Mouse (Mus musculus): ENCODE results near the gene Gm8237. TPM values are rescaled to one million over a fixed set of nuclear protein-coding genes. Genes with fewer than 3 reads are reported as not detected.

Gene Gm8237
- total and polyA plus RNA-seq, 2 experiments: not detected

Other genes with a start within 250 kb of the Gm8237 start
- gene Gm8265, start 247.4 kb downstream of the Gm8237 start, total RNA-seq (2014; rRNA removed): not detected in 2 replicates
- gene Gm8265, start 247.4 kb downstream of the Gm8237 start, polyA plus RNA-seq (2012; rRNA removed): not detected in 2 replicates
- not detected in 2 replicates for gene Gm9603, start 192.9 kb downstream of the Gm8237 start, total RNA-seq (2014; rRNA removed)
- gene Gm9603, start 192.9 kb downstream of the Gm8237 start, polyA plus RNA-seq (2012; rRNA removed): not detected in 2 replicates
- gene Gm3373, start 138.8 kb downstream of the Gm8237 start, total RNA-seq (2014; rRNA removed): not detected in 2 replicates
- not detected in 2 replicates for gene Gm3373, start 138.8 kb downstream of the Gm8237 start, polyA plus RNA-seq (2012; rRNA removed)
- not detected in 2 replicates for gene Gm3383, start 72.4 kb downstream of the Gm8237 start, total RNA-seq (2014; rRNA removed)
- gene Gm3383, start 72.4 kb downstream of the Gm8237 start, polyA plus RNA-seq (2012; rRNA removed): not detected in 2 replicates
- gene Gm3424, start 50.1 kb downstream of the Gm8237 start, total RNA-seq (2014; rRNA removed): not detected in 2 replicates
- gene Gm3424, start 50.1 kb downstream of the Gm8237 start, polyA plus RNA-seq (2012; rRNA removed): not detected in 2 replicates
- 0.18 TPM in 1 of 2 replicates, not detected in the other for gene Gm3248, start 81.4 kb upstream of the Gm8237 start, total RNA-seq (2014; rRNA removed)
- gene Gm3248, start 81.4 kb upstream of the Gm8237 start, polyA plus RNA-seq (2012; rRNA removed): not detected in 2 replicates
- gene Gm3453, start 98.8 kb upstream of the Gm8237 start, total RNA-seq (2014; rRNA removed): not detected in 2 replicates
- gene Gm3453, start 98.8 kb upstream of the Gm8237 start, polyA plus RNA-seq (2012; rRNA removed): not detected in 2 replicates
- gene Gm6337, start 177.9 kb upstream of the Gm8237 start, total RNA-seq (2014; rRNA removed): not detected in 2 replicates
- not detected in 2 replicates for gene Gm6337, start 177.9 kb upstream of the Gm8237 start, polyA plus RNA-seq (2012; rRNA removed)
- not detected in 2 replicates for gene Gm8206, start 213.6 kb upstream of the Gm8237 start, total RNA-seq (2014; rRNA removed)
- not detected in 2 replicates for gene Gm8206, start 213.6 kb upstream of the Gm8237 start, polyA plus RNA-seq (2012; rRNA removed)
- not detected in 2 replicates for gene Gm3468, start 228.3 kb upstream of the Gm8237 start, total RNA-seq (2014; rRNA removed)
- gene Gm3468, start 228.3 kb upstream of the Gm8237 start, polyA plus RNA-seq (2012; rRNA removed): not detected in 2 replicates
- gene Gm3476, start 245.4 kb upstream of the Gm8237 start, total RNA-seq (2014; rRNA removed): not detected in 2 replicates
- not detected in 2 replicates for gene Gm3476, start 245.4 kb upstream of the Gm8237 start, polyA plus RNA-seq (2012; rRNA removed)